In genomic region chr2:181156248-181157121, GRCm38 (mm10) we compare ENCODE assay signal across 8 mouse cellular contexts. TPM values are rescaled to one million over a fixed set of nuclear protein-coding genes. Genes with fewer than 3 reads are reported as not detected.
A peak's percentile ranks its signal among the peaks of the same experiment; 100 is the strongest.
DNase-seq lines count a peak whose midpoint lies in the region; ATAC-seq and TF ChIP-seq lines count a peak whose summit lies in the region.

Eef1a2 (minus strand) TSS chr2:181157014.

- H3K4me2 ChIP-seq in embryonic facial prominence, embryonic 15.5 days (replicated peaks), result peak within 1 kb of the TSS; percentile 37
- peak within 1 kb of the TSS; percentile 70 for H3K4me2 ChIP-seq in neural tube, embryonic 15.5 days

- no peaks in the 10 kb centered on the region for H3K36me3 ChIP-seq in ES-Bruce4 (ENCODE audit: control insufficient read depth, insufficient read depth, low read length, poor library complexity, severe bottlenecking)
- H3K36me3 ChIP-seq in embryonic facial prominence, embryonic 15.5 days, result no peaks in the 10 kb centered on the region
- 0 out of 2 replicates have a peak, but pooled peaks cover 7% of the 10 kb centered on the region for H3K36me3 ChIP-seq in heart, embryonic 10.5 days
- peaks cover 12% of the 10 kb centered on the region for H3K36me3 ChIP-seq in neural tube, embryonic 15.5 days

- WGBS in embryonic facial prominence, embryonic 15.5 days, result 3% methylated on average over 55 of the region's 55 CpGs
- WGBS in heart, embryonic 10.5 days, result 3% methylated on average over 55 of the region's 55 CpGs
- WGBS in neural tube, embryonic 15.5 days, result 3% methylated on average over 55 of the region's 55 CpGs

- peak; percentile 39 for DNase-seq in adrenal gland, postnatal 14 days
- DNase-seq in heart, embryonic 10.5 days (ENCODE audit: low spot score), result no peak
- peak; percentile 86 to 87 for DNase-seq in layer of hippocampus, postnatal 36 days
- DNase-seq in adipocyte (ENCODE audit: low spot score), result no peak
- no peak for DNase-seq in testis, postnatal 10 days (ENCODE audit: low spot score)

- H3K4me3 ChIP-seq in ES-Bruce4 (ENCODE audit: low read depth, low read length), result peak within 1 kb of the TSS; percentile 71
- peak within 1 kb of the TSS; percentile 23 for H3K4me3 ChIP-seq in embryonic facial prominence, embryonic 15.5 days (replicated peaks)
- peak within 1 kb of the TSS; percentile 61 for H3K4me3 ChIP-seq in heart, embryonic 10.5 days
- H3K4me3 ChIP-seq in neural tube, embryonic 15.5 days (replicated peaks), result peak within 1 kb of the TSS; percentile 60

- H3K27ac ChIP-seq in ES-Bruce4 (ENCODE audit: insufficient read depth, low read length), result no peak within 1 kb of the TSS
- no peak within 1 kb of the TSS for H3K27ac ChIP-seq in embryonic facial prominence, embryonic 15.5 days (replicated peaks)
- peak within 1 kb of the TSS; percentile 83 for H3K27ac ChIP-seq in heart, embryonic 10.5 days
- H3K27ac ChIP-seq in neural tube, embryonic 15.5 days (replicated peaks), result peak within 1 kb of the TSS; percentile 90

- TF ChIP-seq CTCF in ES-Bruce4 (IDR thresholded peaks at IDR 0.05; ENCODE audit: low read depth, low read length), result no peak

- no peaks in the 10 kb centered on the region for H3K9me3 ChIP-seq in ES-Bruce4 (replicated peaks; ENCODE audit: control insufficient read depth, insufficient read depth, low read length, poor library complexity, severe bottlenecking)
- no peaks in the 10 kb centered on the region for H3K9me3 ChIP-seq in embryonic facial prominence, embryonic 15.5 days (replicated peaks)
- no peaks in the 10 kb centered on the region for H3K9me3 ChIP-seq in heart, embryonic 10.5 days
- H3K9me3 ChIP-seq in neural tube, embryonic 15.5 days (replicated peaks), result no peaks in the 10 kb centered on the region

- no peaks in the 10 kb centered on the region for H3K4me1 ChIP-seq in ES-Bruce4 (ENCODE audit: control insufficient read depth, insufficient read depth, low read length)
- 0 out of 2 replicates have a peak, but pooled peaks cover 5% of the 10 kb centered on the region for H3K4me1 ChIP-seq in embryonic facial prominence, embryonic 15.5 days
- H3K4me1 ChIP-seq in heart, embryonic 10.5 days, result peaks cover 45% of the 10 kb centered on the region
- H3K4me1 ChIP-seq in neural tube, embryonic 15.5 days, result peaks cover 55% of the 10 kb centered on the region

- ATAC-seq in embryonic facial prominence, embryonic 15.5 days (ENCODE audit: insufficient number of reproducible peaks, low FRiP score, low TSS enrichment, low read depth), result no peak
- peak; percentile 81 for ATAC-seq in neural tube, embryonic 15.5 days (ENCODE audit: low FRiP score)

- no peak for TF ChIP-seq POLR2A in ES-Bruce4 (IDR thresholded peaks at IDR 0.05; ENCODE audit: insufficient read depth, low read length)

- TF ChIP-seq EP300 in ES-Bruce4 (IDR thresholded peaks at IDR 0.05; ENCODE audit: insufficient read depth, low read depth, low read length), result no peak

- peak within 1 kb of the TSS; percentile 15; the same call in 1 of the 2 replicates for H3K9ac ChIP-seq in ES-Bruce4 (ENCODE audit: low read depth, poor library complexity, severe bottlenecking)
- no peak within 1 kb of the TSS for H3K9ac ChIP-seq in embryonic facial prominence, embryonic 15.5 days
- H3K9ac ChIP-seq in neural tube, embryonic 15.5 days (replicated peaks), result peak within 1 kb of the TSS; percentile 56

- H3K27me3 ChIP-seq in ES-Bruce4 (ENCODE audit: control insufficient read depth, insufficient read depth, low read length, poor library complexity, severe bottlenecking), result no peaks in the 10 kb centered on the region
- peaks cover 55% of the 10 kb centered on the region for H3K27me3 ChIP-seq in embryonic facial prominence, embryonic 15.5 days
- peaks cover 66% of the 10 kb centered on the region for H3K27me3 ChIP-seq in heart, embryonic 10.5 days (ENCODE audit: insufficient read depth, poor library complexity, severe bottlenecking)
- H3K27me3 ChIP-seq in neural tube, embryonic 15.5 days (replicated peaks), result peaks cover 8% of the 10 kb centered on the region; the same call in 1 of the 2 replicates

RNA-seq across cellular contexts. Expression of gene Eef1a2, which starts in this region (rescaled TPM):
- 0.43 TPM in 1 of 2 replicates, not detected in the other for polyA plus RNA-seq in ES-Bruce4 (2011; ENCODE audit: insufficient read depth, insufficient read length, low read depth, missing spikeins)
- total RNA-seq in adrenal gland, postnatal 14 days (2021), result 38.4 and 47.9 TPM in 2 replicates
- polyA plus RNA-seq in embryonic facial prominence, embryonic 15.5 days (2015; fragmentation: Nextera tagmentation; extraction: Ambion mirVana), result 0.21 and 0.25 TPM in 2 replicates
- 0.95 and 2.6 TPM in 2 replicates for polyA plus RNA-seq in heart, embryonic 10.5 days (2016; fragmentation: Nextera tagmentation; extraction: Ambion mirVana)
- total RNA-seq in layer of hippocampus, postnatal 36 days (2021), result 1,000 to 10,000 TPM; 1,091 to 1,130 TPM
- polyA plus RNA-seq in neural tube, embryonic 15.5 days (2015; fragmentation: Nextera tagmentation; extraction: Ambion mirVana), result 15.4 and 16.8 TPM in 2 replicates

Comparison
In these comparisons a context has a peak if more than half of its experiments do, and no peak if none do; other contexts are left out.
1. RNA of gene Eef1a2 (total RNA-seq): 1,091 to 1,130 TPM in layer of hippocampus, postnatal 36 days; 38.4 to 47.9 TPM in adrenal gland, postnatal 14 days; every median in the first group is over 10 times any median in the second.
2. H3K27ac ChIP-seq: peak in heart, embryonic 10.5 days (single experiment) and neural tube, embryonic 15.5 days (single experiment); none in ES-Bruce4 (single experiment) and embryonic facial prominence, embryonic 15.5 days (single experiment).
3. DNase-seq: peak in adrenal gland, postnatal 14 days (single experiment) and layer of hippocampus, postnatal 36 days (2 of 2); none in heart, embryonic 10.5 days (single experiment), adipocyte (single experiment) and testis, postnatal 10 days (single experiment).
4. Peak in every context shown above with its lines, with median percentiles within 50 percentile points of each other: H3K4me3 ChIP-seq.